Mouse (Mus musculus): ENCODE results near the gene Ifitm1. TPM values are rescaled to one million over a fixed set of nuclear protein-coding genes. Genes with fewer than 3 reads are reported as not detected.

Gene Ifitm1
- polyA plus RNA-seq, 1 experiment from 2014 or later = 11.5 TPM

GRCm38 (mm10) chr7:140953800-140954732, 13.0 kb upstream of the Ifitm1 start:
- Histone ChIP-seq H3K4me1 (ENCODE audit: control insufficient read depth, insufficient read depth, low read length) (peaks cover 4% of the 10 kb centered on the region), H3K4me3 (replicated peaks; ENCODE audit: low read depth, low read length) (no peak overlapping the region), H3K9ac (replicated peaks; ENCODE audit: low read length) (no peak overlapping the region), H3K9me3 (ENCODE audit: control insufficient read depth, low read length) (no peaks in the 10 kb centered on the region), H3K27ac (replicated peaks; ENCODE audit: low read depth, low read length) (no peak overlapping the region), H3K27me3 (ENCODE audit: control insufficient read depth, insufficient read depth, low read length) (no peaks in the 10 kb centered on the region), H3K36me3 (ENCODE audit: control insufficient read depth, insufficient read depth, low read length) (no peaks in the 10 kb centered on the region), H3K4me2 (ENCODE audit: low read length) (peak overlapping the region; percentile 52)
- DNase-seq (no peak), ATAC-seq (ENCODE audit: low FRiP score, low TSS enrichment) (no peak)
- 65% methylated on average over 15 of the region's 15 CpGs for WGBS

- WGBS = 8% methylated on average over 9 of the region's 9 CpGs
- H3K27ac ChIP-seq (replicated peaks; ENCODE audit: low read depth, low read length) = no peak overlapping the region
- no peaks in the 10 kb centered on the region for H3K36me3 ChIP-seq (ENCODE audit: control insufficient read depth, insufficient read depth, low read length)
- H3K27me3 ChIP-seq (ENCODE audit: control insufficient read depth, insufficient read depth, low read length) = no peaks in the 10 kb centered on the region
- H3K4me1 ChIP-seq (ENCODE audit: control insufficient read depth, insufficient read depth, low read length) = peaks cover 9% of the 10 kb centered on the region
- H3K9me3 ChIP-seq (ENCODE audit: control insufficient read depth, low read length) = no peaks in the 10 kb centered on the region
- no peak for ATAC-seq (ENCODE audit: low FRiP score, low TSS enrichment)
- H3K4me3 ChIP-seq (replicated peaks; ENCODE audit: low read depth, low read length) = no peak overlapping the region
- H3K9ac ChIP-seq (replicated peaks; ENCODE audit: low read length) = no peak overlapping the region
- DNase-seq = no peak
- peak overlapping the region; percentile 52 for H3K4me2 ChIP-seq (ENCODE audit: low read length)
Observed at GRCm38 (mm10) chr7:140954733-140955071, 12.3 kb upstream of the Ifitm1 start.

DNA sequence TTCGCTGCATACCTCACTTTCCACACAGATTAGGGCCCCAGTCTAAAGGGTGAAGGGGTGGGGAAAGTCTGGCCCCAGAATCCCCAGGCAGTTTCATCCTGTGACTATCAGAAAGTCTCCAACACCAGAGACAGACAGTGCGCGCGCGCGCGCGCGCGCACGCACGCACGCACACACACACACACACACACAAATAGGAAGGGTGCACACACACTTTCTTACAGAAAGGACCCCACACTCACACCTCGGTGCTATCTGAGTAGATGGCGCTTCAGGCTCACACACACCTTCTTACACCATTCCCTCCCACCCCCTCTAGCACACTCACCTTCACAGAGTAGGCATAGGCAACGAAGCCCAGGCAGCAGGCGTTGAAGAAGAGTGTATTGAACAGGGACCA, 11.7 kb upstream of the Ifitm1 start:
- ATAC-seq (ENCODE audit: low FRiP score, low TSS enrichment) = no peak
- peak overlapping the region; percentile 52 for H3K4me2 ChIP-seq (ENCODE audit: low read length)
- H3K27ac ChIP-seq (replicated peaks; ENCODE audit: low read depth, low read length) = no peak overlapping the region
- 14% methylated on average over 17 of the region's 17 CpGs for WGBS
- DNase-seq = peak; percentile 58
- H3K27me3 ChIP-seq (ENCODE audit: control insufficient read depth, insufficient read depth, low read length) = no peaks in the 10 kb centered on the region
- H3K4me3 ChIP-seq (replicated peaks; ENCODE audit: low read depth, low read length) = peak overlapping the region; percentile 29
- H3K4me1 ChIP-seq (ENCODE audit: control insufficient read depth, insufficient read depth, low read length) = peaks cover 9% of the 10 kb centered on the region
- H3K36me3 ChIP-seq (ENCODE audit: control insufficient read depth, insufficient read depth, low read length) = no peaks in the 10 kb centered on the region
- H3K9me3 ChIP-seq (ENCODE audit: control insufficient read depth, low read length) = no peaks in the 10 kb centered on the region
- H3K9ac ChIP-seq (replicated peaks; ENCODE audit: low read length) = peak overlapping the region; percentile 36; the same call in 1 of the 2 replicates

GRCm38 (mm10) chr7:140955758-140956555, 11.1 kb upstream of the Ifitm1 start, which contains the start of the genes Gm45717 and Ifitm2:
Gene Gm45717 (minus strand): TSS chr7:140955937.
Gene Ifitm2 (minus strand): TSS chr7:140955987.
- peak within 1 kb of the TSS; percentile 36; the same call in 1 of the 2 replicates for H3K9ac ChIP-seq (replicated peaks; ENCODE audit: low read length)
- no peak within 1 kb of the TSS for H3K27ac ChIP-seq (replicated peaks; ENCODE audit: low read depth, low read length)
- WGBS = 22% methylated on average over 11 of the region's 11 CpGs
- H3K27me3 ChIP-seq (ENCODE audit: control insufficient read depth, insufficient read depth, low read length) = no peaks in the 10 kb centered on the region
- H3K9me3 ChIP-seq (ENCODE audit: control insufficient read depth, low read length) = no peaks in the 10 kb centered on the region
- peak; percentile 49 for DNase-seq
- H3K4me2 ChIP-seq (ENCODE audit: low read length) = peak within 1 kb of the TSS; percentile 52
- H3K4me1 ChIP-seq (ENCODE audit: control insufficient read depth, insufficient read depth, low read length) = peaks cover 9% of the 10 kb centered on the region; the same call in 1 of the 2 replicates
- no peak; the same call in 1 of the 2 replicates for ATAC-seq (ENCODE audit: low FRiP score, low TSS enrichment)
- H3K36me3 ChIP-seq (ENCODE audit: control insufficient read depth, insufficient read depth, low read length) = no peaks in the 10 kb centered on the region
- H3K4me3 ChIP-seq (replicated peaks; ENCODE audit: low read depth, low read length) = peak within 1 kb of the TSS; percentile 29

DNA sequence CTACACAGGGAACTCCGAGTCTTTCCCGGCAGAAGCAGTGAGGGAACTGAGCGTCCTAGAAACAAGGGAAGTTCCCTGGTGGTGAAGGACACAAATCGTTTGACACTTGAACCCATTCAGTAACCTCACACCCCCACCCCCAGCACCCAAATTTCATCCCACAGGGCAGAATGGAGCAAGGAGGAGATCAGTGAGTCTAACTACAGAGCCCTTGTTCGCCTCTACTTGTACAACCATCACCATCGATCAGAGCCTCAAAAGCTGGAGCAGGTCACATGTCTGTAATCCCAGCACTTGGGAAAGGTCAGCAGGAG, 10.5 kb upstream of the Ifitm1 start:
- WGBS = 66% methylated on average over 6 of the region's 6 CpGs

DNA sequence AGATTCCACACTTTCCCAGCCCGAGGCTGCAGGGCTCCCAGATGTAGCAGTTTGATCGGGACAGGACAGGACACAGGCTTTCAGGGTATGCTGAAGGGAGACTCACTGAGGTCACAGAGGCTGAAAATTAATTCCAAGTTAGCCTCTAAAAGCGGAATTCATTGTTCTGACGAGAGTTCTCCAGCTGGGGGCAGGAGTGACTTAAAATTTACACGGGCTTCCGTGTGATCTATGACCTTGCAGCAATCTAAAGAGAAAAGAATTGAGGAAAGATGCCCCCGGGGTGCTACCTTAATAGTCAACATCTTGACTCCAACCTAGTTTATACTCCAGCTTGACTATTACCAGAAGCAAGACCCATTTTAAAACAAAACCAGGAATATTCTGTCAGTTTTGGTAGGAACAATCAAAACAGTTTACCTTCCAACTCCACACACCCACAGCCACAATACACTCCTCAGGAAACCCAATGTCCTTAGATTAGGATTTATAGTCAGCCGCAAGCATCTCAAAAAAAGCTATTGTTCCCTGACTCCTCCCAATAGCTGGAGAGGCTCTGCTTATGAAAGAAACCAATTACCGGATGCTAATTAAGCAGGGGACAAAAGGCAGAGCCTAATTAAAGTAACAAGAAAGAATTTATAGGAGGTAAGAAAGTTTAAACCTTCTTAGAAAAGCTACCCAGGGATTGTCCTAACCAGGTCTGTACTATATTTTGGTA, 7.7 kb upstream of the Ifitm1 start:
- Histone ChIP-seq H3K4me2 (ENCODE audit: low read length) (no peak overlapping the region), H3K4me1 (ENCODE audit: control insufficient read depth, insufficient read depth, low read length) (peaks cover 9% of the 10 kb centered on the region; the same call in 1 of the 2 replicates), H3K9ac (replicated peaks; ENCODE audit: low read length) (no peak overlapping the region), H3K36me3 (ENCODE audit: control insufficient read depth, insufficient read depth, low read length) (no peaks in the 10 kb centered on the region), H3K9me3 (ENCODE audit: control insufficient read depth, low read length) (no peaks in the 10 kb centered on the region), H3K27me3 (ENCODE audit: control insufficient read depth, insufficient read depth, low read length) (no peaks in the 10 kb centered on the region), H3K4me3 (replicated peaks; ENCODE audit: low read depth, low read length) (no peak overlapping the region), H3K27ac (replicated peaks; ENCODE audit: low read depth, low read length) (no peak overlapping the region; the same call in 1 of the 2 replicates)
- ATAC-seq (ENCODE audit: low FRiP score, low TSS enrichment) (no peak), DNase-seq (peak; percentile 72)
- 4% methylated on average over 9 of the region's 9 CpGs for WGBS

More for the DNA sequence above, 10.5 kb upstream of the Ifitm1 start:
- no peak for DNase-seq
- Histone ChIP-seq H3K9me3 (ENCODE audit: control insufficient read depth, low read length) (no peaks in the 10 kb centered on the region), H3K4me1 (ENCODE audit: control insufficient read depth, insufficient read depth, low read length) (peaks cover 9% of the 10 kb centered on the region; the same call in 1 of the 2 replicates), H3K36me3 (ENCODE audit: control insufficient read depth, insufficient read depth, low read length) (no peaks in the 10 kb centered on the region), H3K27me3 (ENCODE audit: control insufficient read depth, insufficient read depth, low read length) (no peaks in the 10 kb centered on the region), H3K9ac (replicated peaks; ENCODE audit: low read length) (no peak overlapping the region), H3K4me2 (ENCODE audit: low read length) (no peak overlapping the region), H3K4me3 (replicated peaks; ENCODE audit: low read depth, low read length) (no peak overlapping the region), H3K27ac (replicated peaks; ENCODE audit: low read depth, low read length) (no peak overlapping the region)
- ATAC-seq (ENCODE audit: low FRiP score, low TSS enrichment) = no peak

- Histone ChIP-seq H3K27me3 (ENCODE audit: control insufficient read depth, insufficient read depth, low read length) (no peaks in the 10 kb centered on the region), H3K9ac (replicated peaks; ENCODE audit: low read length) (no peak overlapping the region), H3K4me1 (ENCODE audit: control insufficient read depth, insufficient read depth, low read length) (peaks cover 9% of the 10 kb centered on the region; the same call in 1 of the 2 replicates), H3K36me3 (ENCODE audit: control insufficient read depth, insufficient read depth, low read length) (no peaks in the 10 kb centered on the region), H3K27ac (replicated peaks; ENCODE audit: low read depth, low read length) (no peak overlapping the region), H3K4me2 (ENCODE audit: low read length) (no peak overlapping the region), H3K9me3 (ENCODE audit: control insufficient read depth, low read length) (no peaks in the 10 kb centered on the region), H3K4me3 (replicated peaks; ENCODE audit: low read depth, low read length) (no peak overlapping the region)
- 61% methylated on average over 5 of the region's 5 CpGs for WGBS
- DNase-seq (no peak), ATAC-seq (ENCODE audit: low FRiP score, low TSS enrichment) (no peak)
Observed at GRCm38 (mm10) chr7:140960026-140960425, 7.0 kb upstream of the Ifitm1 start.

DNA sequence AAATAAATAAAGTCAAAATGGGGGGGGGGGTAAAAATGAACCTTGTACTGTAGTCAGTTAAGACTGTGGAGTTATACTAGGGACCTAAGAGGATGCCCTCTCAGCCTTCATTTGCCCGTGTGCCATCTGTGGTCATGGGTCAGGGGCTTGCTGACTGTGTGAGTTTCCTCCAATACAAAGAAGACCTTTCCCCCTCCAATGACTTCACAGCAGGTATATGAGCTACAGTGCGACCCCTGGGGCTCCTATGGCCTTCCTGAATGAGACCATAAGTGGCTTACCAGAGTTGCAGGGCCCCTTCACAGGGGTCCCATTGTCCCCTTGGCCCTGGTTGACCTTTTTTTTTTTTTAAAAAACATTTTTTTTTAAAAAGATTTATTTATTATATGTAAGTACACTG, 5.6 kb upstream of the Ifitm1 start:
- no peaks in the 10 kb centered on the region for H3K36me3 ChIP-seq (ENCODE audit: control insufficient read depth, insufficient read depth, low read length)
- H3K4me3 ChIP-seq (replicated peaks; ENCODE audit: low read depth, low read length) = no peak overlapping the region
- H3K4me1 ChIP-seq (ENCODE audit: control insufficient read depth, insufficient read depth, low read length) = peaks cover 5% of the 10 kb centered on the region; the same call in 1 of the 2 replicates
- no peak overlapping the region for H3K4me2 ChIP-seq (ENCODE audit: low read length)
- ATAC-seq (ENCODE audit: low FRiP score, low TSS enrichment) (no peak), DNase-seq (no peak)
- 36% methylated on average over 2 of the region's 2 CpGs for WGBS
- H3K27me3 ChIP-seq (ENCODE audit: control insufficient read depth, insufficient read depth, low read length) = no peaks in the 10 kb centered on the region
- H3K9ac ChIP-seq (replicated peaks; ENCODE audit: low read length) = no peak overlapping the region
- H3K9me3 ChIP-seq (ENCODE audit: control insufficient read depth, low read length) = no peaks in the 10 kb centered on the region
- no peak overlapping the region for H3K27ac ChIP-seq (replicated peaks; ENCODE audit: low read depth, low read length)
